Mouse (Mus musculus) cortical plate, adult 2 months (tissue): ENCODE data around the gene Bank1.

ENCODE experiments used
- CTCF ChIP-seq: fragments of 200-500 bp; IDR thresholded peaks from 2 replicates; pipeline ENCODE4 v1.5.1; 2011; ENCODE audit warnings: mild to moderate bottlenecking, control low read depth, low read length; ENCODE audit not compliant: insufficient read depth; ENCODE audit errors: extremely low read depth
- POLR2A ChIP-seq: fragments of 200-500 bp; IDR thresholded peaks from 2 replicates; pipeline ENCODE4 v1.6.1; 2011; ENCODE audit warnings: mild to moderate bottlenecking, low read length, control low read depth; ENCODE audit not compliant: insufficient read depth; ENCODE audit errors: extremely low read depth

GRCm38 (mm10) chr3:136254713-136255112 is 71.2 kb downstream of the Bank1 start:
- no peak for TF ChIP-seq CTCF
- no peak for TF ChIP-seq POLR2A
